Mouse (Mus musculus): ENCODE results near the gene Mcmbp. TPM values are rescaled to one million over a fixed set of nuclear protein-coding genes. Genes with fewer than 3 reads are reported as not detected.
A peak's percentile ranks its signal among the peaks of the same experiment; 100 is the strongest.
"Not testable (repeated sequence)": the region's sequence is repeated elsewhere in the genome, so short reads cannot be mapped to it uniquely, and the experiment has no call there.

Mcmbp gene
- total and polyA plus RNA-seq, 3 experiments = 20.5 to 33.5 (median 31.3) TPM

- no peak for DNase-seq
Observed at GRCm38 (mm10) chr7:128717991-128718390, 22.3 kb downstream of the Mcmbp start.

- peak; percentile 64 for DNase-seq
Observed at GRCm38 (mm10) chr7:128705735-128706134, 34.6 kb downstream of the Mcmbp start.

GRCm38 (mm10) chr7:128699959-128700358 lies 40.3 kb downstream of the Mcmbp start:
- not testable (repeated sequence) for DNase-seq

GRCm38 (mm10) chr7:128694848-128695247 lies 45.4 kb downstream of the Mcmbp start:
- no peak for DNase-seq

GRCm38 (mm10) chr7:128692163-128692562 lies 48.1 kb downstream of the Mcmbp start:
- DNase-seq = no peak

- no peak for DNase-seq
Observed at GRCm38 (mm10) chr7:128690796-128691195, 49.5 kb downstream of the Mcmbp start.

- DNase-seq = peak; percentile 84
Observed at GRCm38 (mm10) chr7:128690070-128690469, 50.2 kb downstream of the Mcmbp start.

- no peak for DNase-seq
Observed at GRCm38 (mm10) chr7:128689347-128689746, 50.9 kb downstream of the Mcmbp start.

GRCm38 (mm10) chr7:128687821-128688564 lies 52.3 kb downstream of the Mcmbp start:
- peak; percentile 79 for DNase-seq

- DNase-seq = no peak
Observed at GRCm38 (mm10) chr7:128678546-128678945, 61.7 kb downstream of the Mcmbp start.

- peak; percentile 87 for DNase-seq
Observed at GRCm38 (mm10) chr7:128672408-128673010, 67.8 kb downstream of the Mcmbp start.

GRCm38 (mm10) chr7:128671952-128672351 lies 68.3 kb downstream of the Mcmbp start:
- DNase-seq = peak; percentile 52

- no peak for DNase-seq
Observed at GRCm38 (mm10) chr7:128668831-128669230, 71.5 kb downstream of the Mcmbp start.

GRCm38 (mm10) chr7:128667788-128668187 lies 72.5 kb downstream of the Mcmbp start:
- no peak for DNase-seq

- no peak for DNase-seq
Observed at GRCm38 (mm10) chr7:128664861-128665377, 75.4 kb downstream of the Mcmbp start.

- DNase-seq = no peak
Observed at GRCm38 (mm10) chr7:128663906-128664305, 76.4 kb downstream of the Mcmbp start.

- DNase-seq = no peak
Observed at GRCm38 (mm10) chr7:128656970-128657369, 83.3 kb downstream of the Mcmbp start.

Other genes starting within 250 kb of the Mcmbp start
- 100 to 1,000 TPM; 143 to 425 TPM for gene Bag3, start 216.9 kb downstream of the Mcmbp start, total RNA-seq (2021)
- gene Bag3, start 216.9 kb downstream of the Mcmbp start, polyA plus RNA-seq (2012; rRNA removed) = 196 and 360 TPM in 2 replicates
- gene Inpp5f, start 129.2 kb downstream of the Mcmbp start, total RNA-seq (2021) = 10 to 100 TPM; 18.2 to 21.7 TPM
- 10.7 and 10.9 TPM in 2 replicates for gene Inpp5f, start 129.2 kb downstream of the Mcmbp start, polyA plus RNA-seq (2012; rRNA removed)
- 10 to 100 TPM; 39.9 to 59.5 TPM for gene Sec23ip, start 4.4 kb upstream of the Mcmbp start, total RNA-seq (2021)
- gene Sec23ip, start 4.4 kb upstream of the Mcmbp start, polyA plus RNA-seq (2012; rRNA removed) = 19.7 and 22.7 TPM in 2 replicates

All from adrenal gland, adult 2 months (tissue).